Mouse (Mus musculus) ES-Bruce4 (cell line): ENCODE data around the gene Gprasp1.

Source experiments
- CTCF ChIP-seq: IDR thresholded peaks from one replicate; pipeline ENCODE4 v1.8.1; 2011; ENCODE audit warnings: low read depth, low read length
- EP300 ChIP-seq: IDR thresholded peaks from 2 replicates; pipeline ENCODE4 v1.6.1; 2011; ENCODE audit warnings: low read depth, low read length; ENCODE audit not compliant: insufficient read depth
- POLR2A ChIP-seq: IDR thresholded peaks from one replicate; pipeline ENCODE4 v1.8.1; 2011; ENCODE audit warnings: low read length; ENCODE audit not compliant: insufficient read depth

GRCm38 (mm10) chrX:135742304-135743055, at the start of gene Gprasp1, which contains the start of gene Armcx5:
- TF ChIP-seq POLR2A (peak; percentile 37), CTCF (no peak), EP300 (no peak)
